ENCODE assay signal across 8 mouse cellular contexts in the genomic region with DNA sequence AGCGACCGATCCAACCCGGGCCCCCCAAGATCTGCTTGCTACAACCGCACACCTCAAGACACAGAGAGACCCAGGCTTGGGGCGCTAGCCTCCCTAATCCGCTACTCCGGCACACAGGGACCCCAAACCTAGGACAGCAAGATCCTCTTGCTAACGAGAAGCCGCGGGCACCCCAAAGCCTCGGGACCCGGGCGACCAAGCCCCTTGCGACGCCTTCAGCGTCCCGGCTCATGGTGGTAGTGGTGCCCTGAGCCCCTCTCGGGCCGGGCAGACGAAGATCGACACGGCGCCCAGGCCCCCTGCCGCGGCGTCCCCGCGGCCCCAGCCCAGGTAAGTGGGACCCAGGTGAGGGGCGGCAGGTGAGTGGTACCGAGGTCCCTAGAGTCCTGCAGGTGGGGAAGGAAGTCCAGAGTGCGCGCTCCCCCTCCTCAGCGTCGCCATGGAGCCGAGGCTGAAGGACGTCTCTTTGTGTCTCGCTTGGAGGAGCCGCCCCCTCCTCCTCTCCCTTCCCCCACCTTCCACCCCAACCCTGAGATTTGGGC. TPM values are rescaled to one million over a fixed set of nuclear protein-coding genes. Genes with fewer than 3 reads are reported as not detected.
DNase-seq lines count a peak whose midpoint lies in the region; ATAC-seq and TF ChIP-seq lines count a peak whose summit lies in the region.

No protein-coding gene starts in this region.

- WGBS in lung, embryonic 14.5 days: under 1% methylated on average over 38 of the region's 38 CpGs
- under 1% methylated on average over 38 of the region's 38 CpGs for WGBS in cerebellum, adult 2 months
- WGBS in heart, embryonic 16.5 days: 1% methylated on average over 36 of the region's 38 CpGs
- 0% methylated on average over 37 of the region's 38 CpGs for WGBS in liver, embryonic 14.5 days (ENCODE audit: insufficient replicate concordance)
- whole genome bisulfite sequencing in thymus, adult 2 months: under 1% methylated on average over 37 of the region's 38 CpGs

- peak; percentile 58 for DNase-seq in lung, embryonic 14.5 days
- no peak for DNase-seq in lung, postnatal 4 days
- no peak for DNase-seq in cerebellum, adult 2 months
- no peak for DNase-seq in liver, embryonic 14.5 days (ENCODE audit: low read depth in 3 of 3, low spot score in 3 of 3)
- DNase-seq in thymus, adult 2 months: peak; percentile 49
- no peak for DNase-seq in adrenal gland, adult 8-10 months
- DNase-seq in frontal cortex, postnatal 36 days (ENCODE audit: low spot score in 2 of 2): no peak

- no peak for TF ChIP-seq EP300 in liver, embryonic 14.5 days (IDR thresholded peaks at IDR 0.05; ENCODE audit: low read depth)

- no peak for TF ChIP-seq POLR2A in cerebellum, adult 2 months (IDR thresholded peaks at IDR 0.05; ENCODE audit: borderline replicate concordance, insufficient read depth, low read length)
- no peak for TF ChIP-seq POLR2A in thymus, adult 2 months (IDR thresholded peaks at IDR 0.05; ENCODE audit: control insufficient read depth, extremely low read depth, insufficient read depth, low read length, poor library complexity)

- no peaks in the 10 kb centered on the region for H3K9me3 ChIP-seq in lung, embryonic 14.5 days (ENCODE audit: low read depth, low read length)
- H3K9me3 ChIP-seq in heart, embryonic 16.5 days (replicated peaks; ENCODE audit: control insufficient read depth, low read length): no peaks in the 10 kb centered on the region
- no peaks in the 10 kb centered on the region for H3K9me3 ChIP-seq in liver, embryonic 14.5 days (ENCODE audit: control insufficient read depth, low read length)

- H3K27me3 ChIP-seq in lung, embryonic 14.5 days (ENCODE audit: insufficient read depth, low read length): no peaks in the 10 kb centered on the region
- H3K27me3 ChIP-seq in cerebellum, adult 2 months (ENCODE audit: control insufficient read depth, insufficient read depth, low read length): no peaks in the 10 kb centered on the region
- no peaks in the 10 kb centered on the region for H3K27me3 ChIP-seq in heart, embryonic 16.5 days (ENCODE audit: control insufficient read depth, insufficient read depth, low read length)
- H3K27me3 ChIP-seq in liver, embryonic 14.5 days (ENCODE audit: control insufficient read depth, insufficient read depth, low read length): peaks cover 38% of the 10 kb centered on the region
- H3K27me3 ChIP-seq in thymus, adult 2 months (ENCODE audit: control insufficient read depth, insufficient read depth, low read length): no peaks in the 10 kb centered on the region

- H3K4me1 ChIP-seq in lung, embryonic 14.5 days (ENCODE audit: insufficient read depth): peaks cover 14% of the 10 kb centered on the region
- H3K4me1 ChIP-seq in cerebellum, adult 2 months (ENCODE audit: control insufficient read depth, insufficient read depth, low read length): peaks cover 43% of the 10 kb centered on the region
- H3K4me1 ChIP-seq in heart, embryonic 16.5 days (ENCODE audit: control insufficient read depth, insufficient read depth, low read length): peaks cover 24% of the 10 kb centered on the region
- peaks cover 0 to 10% of the 10 kb centered on the region in 2 experiments for H3K4me1 ChIP-seq in liver, embryonic 14.5 days (replicated peaks; ENCODE audit: control insufficient read depth in 2 of 2, insufficient read depth in 2 of 2, low read length in 1 of 2)
- peaks cover 58% of the 10 kb centered on the region for H3K4me1 ChIP-seq in thymus, adult 2 months (replicated peaks; ENCODE audit: control insufficient read depth, insufficient read depth, low read length)

- ATAC-seq in lung, embryonic 14.5 days (ENCODE audit: insufficient read depth): peak; percentile 22; the same call in 1 of the 2 replicates
- peak; percentile 8; the same call in 1 of the 2 replicates for ATAC-seq in heart, embryonic 16.5 days (replicated peaks; ENCODE audit: extremely low read depth, insufficient read depth, low FRiP score)
- ATAC-seq in liver, embryonic 14.5 days (ENCODE audit: insufficient read depth): no peak

- H3K36me3 ChIP-seq in lung, embryonic 14.5 days (ENCODE audit: insufficient read depth): peaks cover 32% of the 10 kb centered on the region
- no peaks in the 10 kb centered on the region for H3K36me3 ChIP-seq in heart, embryonic 16.5 days (ENCODE audit: control insufficient read depth, insufficient read depth)
- no peaks in the 10 kb centered on the region for H3K36me3 ChIP-seq in liver, embryonic 14.5 days (replicated peaks; ENCODE audit: control insufficient read depth, insufficient read depth, low read depth)
- H3K36me3 ChIP-seq in thymus, adult 2 months (ENCODE audit: control insufficient read depth, insufficient read depth, low read length): no peaks in the 10 kb centered on the region; the same call in 1 of the 2 replicates

- peak overlapping the region; percentile 97 for H3K4me3 ChIP-seq in lung, embryonic 14.5 days (ENCODE audit: low read depth, low read length)
- peak overlapping the region; percentile 81 for H3K4me3 ChIP-seq in cerebellum, adult 2 months (replicated peaks; ENCODE audit: insufficient read depth, low read depth, low read length)
- peak overlapping the region; percentile 80 for H3K4me3 ChIP-seq in heart, embryonic 16.5 days (ENCODE audit: low read length)
- peak overlapping the region; percentile 51 to 58 for H3K4me3 ChIP-seq in liver, embryonic 14.5 days (ENCODE audit: insufficient read depth in 1 of 2, low read depth in 2 of 2, low read length in 2 of 2)
- peak overlapping the region; percentile 89 for H3K4me3 ChIP-seq in thymus, adult 2 months (ENCODE audit: control insufficient read depth, insufficient read depth, low read length)

- H3K27ac ChIP-seq in lung, embryonic 14.5 days (ENCODE audit: low read depth): peak overlapping the region; percentile 83
- peak overlapping the region; percentile 97 for H3K27ac ChIP-seq in cerebellum, adult 2 months (ENCODE audit: insufficient read depth, low read length)
- peak overlapping the region; percentile 79 for H3K27ac ChIP-seq in heart, embryonic 16.5 days (ENCODE audit: low read length)
- no peak overlapping the region for H3K27ac ChIP-seq in liver, embryonic 14.5 days
- peak overlapping the region; percentile 57 for H3K27ac ChIP-seq in thymus, adult 2 months (ENCODE audit: control insufficient read depth, insufficient read depth, low read length)

- no peak for TF ChIP-seq CTCF in lung, embryonic 14.5 days (IDR thresholded peaks at IDR 0.05; ENCODE audit: low read depth)
- TF ChIP-seq CTCF in cerebellum, adult 2 months (IDR thresholded peaks at IDR 0.05; ENCODE audit: borderline replicate concordance, insufficient read depth, low read depth, low read length): no peak
- TF ChIP-seq CTCF in liver, embryonic 14.5 days (IDR thresholded peaks at IDR 0.05; ENCODE audit: low read depth): no peak
- 0 out of 2 replicates have a peak, but pooled peaks have one; percentile 6 for TF ChIP-seq CTCF in thymus, adult 2 months (IDR thresholded peaks at IDR 0.05; ENCODE audit: borderline replicate concordance, control insufficient read depth, extremely low read depth, insufficient read depth, low read length, poor library complexity)

- peak overlapping the region; percentile 90 for H3K4me2 ChIP-seq in lung, embryonic 14.5 days
- peak overlapping the region; percentile 100 for H3K4me2 ChIP-seq in heart, embryonic 16.5 days (ENCODE audit: low read depth, low read length)
- H3K4me2 ChIP-seq in liver, embryonic 14.5 days (ENCODE audit: low read depth): peak overlapping the region; percentile 80

- H3K9ac ChIP-seq in lung, embryonic 14.5 days: peak overlapping the region; percentile 95
- H3K9ac ChIP-seq in heart, embryonic 16.5 days (ENCODE audit: low read length): peak overlapping the region; percentile 87
- H3K9ac ChIP-seq in liver, embryonic 14.5 days (replicated peaks): peak overlapping the region; percentile 28

RNA-seq across cellular contexts. Expression of gene Sbk1, which starts 0.4 kb away (rescaled TPM):
- polyA plus RNA-seq in lung, embryonic 14.5 days (2014; fragmentation: Nextera tagmentation; extraction: Ambion mirVana): 51.2 and 57.0 TPM in 2 replicates
- 227 and 282 TPM in 2 replicates for polyA plus RNA-seq in cerebellum, adult 2 months (2012; rRNA removed)
- polyA plus RNA-seq in heart, embryonic 16.5 days (2015; fragmentation: Nextera tagmentation; extraction: Ambion mirVana): 12.1 and 13.6 TPM in 2 replicates
- 0.86 and 1.4 TPM in 2 replicates for polyA plus RNA-seq in liver, embryonic 14.5 days (2012; rRNA removed)
- 0.87 and 0.90 TPM in 2 replicates for polyA plus RNA-seq in liver, embryonic 14.5 days (2014; fragmentation: Nextera tagmentation; extraction: Ambion mirVana)
- polyA plus RNA-seq in thymus, adult 2 months (2012; rRNA removed): 78.1 and 82.0 TPM in 2 replicates
- total RNA-seq in adrenal gland, adult 8-10 months (2022): 100 to 1,000 TPM in 2 of 4 experiments, 10 to 100 TPM in 2; 32.4 to 142 (median 75.6) TPM

Comparison
In these comparisons a context has a peak if more than half of its experiments do, and no peak if none do; other contexts are left out.
1. DNase-seq: peak in lung, embryonic 14.5 days (single experiment) and thymus, adult 2 months (single experiment); none in lung, postnatal 4 days (0 of 2), cerebellum, adult 2 months (0 of 2), liver, embryonic 14.5 days (0 of 3), adrenal gland, adult 8-10 months (single experiment) and frontal cortex, postnatal 36 days (0 of 2).
2. H3K9ac ChIP-seq: peak in every context shown above with its lines; median percentile 95 in lung, embryonic 14.5 days; 87 in heart, embryonic 16.5 days; 28 in liver, embryonic 14.5 days.
3. Peak in every context shown above with its lines, with median percentiles within 50 percentile points of each other: H3K4me2 ChIP-seq and H3K4me3 ChIP-seq.